Mouse (Mus musculus) neural tube, embryonic 15.5 days (tissue): Measurements from ENCODE around the gene Mfsd6. TPM values are rescaled to one million over a fixed set of nuclear protein-coding genes. Genes with fewer than 3 reads are reported as not detected.

Source experiments
- ATAC-seq: fragments of 200-750 bp; cut with Nextera tagmentation; 2 replicates; pipeline ENCODE4 v1.8.0; 2017; ENCODE audit warnings: mild to moderate bottlenecking, moderate TSS enrichment, moderate library complexity; ENCODE audit not compliant: low FRiP score
- H3K27ac ChIP-seq: fragments of 300-500 bp; sonication (generic); replicated peaks from 2 replicates; pipeline ENCODE4 v1.5.1; 2015; ENCODE audit warnings: mild to moderate bottlenecking, inconsistent platforms
- H3K27me3 ChIP-seq: fragments of 300-500 bp; sonication (generic); replicated peaks from 2 replicates; pipeline ENCODE4 v1.6.1; 2015; ENCODE audit warnings: inconsistent platforms
- H3K36me3 ChIP-seq: fragments of 300-500 bp; sonication (generic); 2 replicates; pipeline ENCODE4 v1.6.1; 2015; ENCODE audit warnings: inconsistent platforms
- H3K4me1 ChIP-seq: fragments of 300-500 bp; sonication (generic); 2 replicates; pipeline ENCODE4 v1.6.1; 2015; ENCODE audit warnings: inconsistent platforms
- H3K4me2 ChIP-seq: fragments of 300-500 bp; sonication (generic); 2 replicates; pipeline ENCODE4 v1.6.1; 2015; ENCODE audit warnings: inconsistent platforms, mild to moderate bottlenecking, moderate library complexity
- H3K4me3 ChIP-seq: fragments of 300-500 bp; sonication (generic); replicated peaks from 2 replicates; pipeline ENCODE4 v1.5.1; 2015; ENCODE audit warnings: mild to moderate bottlenecking, inconsistent platforms
- H3K9ac ChIP-seq: fragments of 300-500 bp; sonication (generic); replicated peaks from 2 replicates; pipeline ENCODE4 v1.6.1; 2015; ENCODE audit warnings: mild to moderate bottlenecking, inconsistent platforms
- H3K9me3 ChIP-seq: fragments of 300-500 bp; sonication (generic); replicated peaks from 2 replicates; pipeline ENCODE4 v1.6.1; 2016; ENCODE audit warnings: inconsistent platforms
- WGBS: fragments of 180-500 bp; shearing (Covaris S2); methylation state at CpG from one replicate; pipeline ENCODE4 v1.1.7; 2015; ENCODE audit warnings: mixed read lengths; 5-methylcytosine and 5-hydroxymethylcytosine counted together
- polyA plus RNA-seq: library from polyadenylated mRNA; unstranded; fragments of >200 nt; fragmentation: Nextera tagmentation; extraction: Ambion mirVana; gene quantifications from 2 replicates; pipeline ENCODE4 v1.2.1, GENCODE M21; 2015

Mfsd6 gene
- polyA plus RNA-seq = 10.2 and 11.7 TPM in 2 replicates

GRCm38 (mm10) chr1:52727056-52727900 is at the start of gene Mfsd6:
Gene Mfsd6 (minus strand): TSS chr1:52727462.
- Histone ChIP-seq H3K27me3 (no peaks in the 10 kb centered on the region), H3K4me3 (peak within 1 kb of the TSS; percentile 80), H3K36me3 (no peaks in the 10 kb centered on the region), H3K4me2 (peak within 1 kb of the TSS; percentile 70), H3K9me3 (no peaks in the 10 kb centered on the region), H3K9ac (peak within 1 kb of the TSS; percentile 90), H3K4me1 (peaks cover 24% of the 10 kb centered on the region), H3K27ac (peak within 1 kb of the TSS; percentile 91)
- ATAC-seq = peak; percentile 81
- 1% methylated on average over 45 of the region's 63 CpGs for WGBS

GRCm38 (mm10) chr1:52765176-52766111 is 38.2 kb upstream of the Mfsd6 start:
- Histone ChIP-seq H3K4me2 (no peak overlapping the region), H3K27me3 (no peaks in the 10 kb centered on the region), H3K4me3 (no peak overlapping the region), H3K9me3 (no peaks in the 10 kb centered on the region), H3K4me1 (no peaks in the 10 kb centered on the region), H3K27ac (no peak overlapping the region), H3K36me3 (no peaks in the 10 kb centered on the region), H3K9ac (no peak overlapping the region)
- WGBS = 74% methylated on average over 7 of the region's 7 CpGs
- no peak for ATAC-seq

- Histone ChIP-seq H3K4me3 (no peak overlapping the region), H3K4me2 (no peak overlapping the region), H3K36me3 (no peaks in the 10 kb centered on the region), H3K27me3 (no peaks in the 10 kb centered on the region), H3K4me1 (no peaks in the 10 kb centered on the region), H3K9ac (no peak overlapping the region), H3K27ac (no peak overlapping the region), H3K9me3 (no peaks in the 10 kb centered on the region)
- 69% methylated on average over 4 of the region's 4 CpGs for WGBS
- ATAC-seq = no peak
Observed at GRCm38 (mm10) chr1:52763894-52764809, 36.9 kb upstream of the Mfsd6 start.

GRCm38 (mm10) chr1:52758174-52758573 is 30.9 kb upstream of the Mfsd6 start:
- Histone ChIP-seq H3K27me3 (no peaks in the 10 kb centered on the region), H3K9me3 (no peaks in the 10 kb centered on the region), H3K27ac (no peak overlapping the region), H3K4me1 (no peaks in the 10 kb centered on the region), H3K36me3 (no peaks in the 10 kb centered on the region), H3K4me3 (no peak overlapping the region), H3K9ac (no peak overlapping the region), H3K4me2 (no peak overlapping the region)
- ATAC-seq = no peak
- WGBS = 60% methylated on average over 1 of the region's 1 CpGs

GRCm38 (mm10) chr1:52754331-52754730 is 27.1 kb upstream of the Mfsd6 start:
- WGBS = 97% methylated on average over 1 of the region's 1 CpGs
- no peak overlapping the region for H3K9ac ChIP-seq

GRCm38 (mm10) chr1:52753828-52754227 is 26.6 kb upstream of the Mfsd6 start:
- Histone ChIP-seq H3K4me2 (no peak overlapping the region), H3K27me3 (no peaks in the 10 kb centered on the region), H3K9ac (no peak overlapping the region), H3K4me3 (no peak overlapping the region), H3K9me3 (no peaks in the 10 kb centered on the region), H3K36me3 (no peaks in the 10 kb centered on the region), H3K27ac (no peak overlapping the region), H3K4me1 (no peaks in the 10 kb centered on the region)
- WGBS = 89% methylated on average over 2 of the region's 2 CpGs
- ATAC-seq = no peak

More at GRCm38 (mm10) chr1:52754331-52754730, 27.1 kb upstream of the Mfsd6 start:
- Histone ChIP-seq H3K27me3 (no peaks in the 10 kb centered on the region), H3K36me3 (no peaks in the 10 kb centered on the region), H3K27ac (no peak overlapping the region), H3K4me2 (no peak overlapping the region), H3K9me3 (no peaks in the 10 kb centered on the region), H3K4me3 (no peak overlapping the region), H3K4me1 (no peaks in the 10 kb centered on the region)
- ATAC-seq = no peak

GRCm38 (mm10) chr1:52752706-52753105 is 25.4 kb upstream of the Mfsd6 start:
- WGBS = 76% methylated on average over 3 of the region's 3 CpGs
- H3K36me3 ChIP-seq = no peaks in the 10 kb centered on the region
- ATAC-seq = no peak

GRCm38 (mm10) chr1:52751634-52752033 is 24.4 kb upstream of the Mfsd6 start:
- no peak overlapping the region for H3K4me3 ChIP-seq
- ATAC-seq = no peak

More at GRCm38 (mm10) chr1:52752706-52753105, 25.4 kb upstream of the Mfsd6 start:
- no peaks in the 10 kb centered on the region for H3K27me3 ChIP-seq
- no peak overlapping the region for H3K9ac ChIP-seq
- no peak overlapping the region for H3K27ac ChIP-seq
- no peak overlapping the region for H3K4me2 ChIP-seq
- H3K9me3 ChIP-seq = no peaks in the 10 kb centered on the region
- H3K4me1 ChIP-seq = no peaks in the 10 kb centered on the region
- H3K4me3 ChIP-seq = no peak overlapping the region

GRCm38 (mm10) chr1:52749978-52750377 is 22.7 kb upstream of the Mfsd6 start:
- no peak for ATAC-seq
- Histone ChIP-seq H3K27me3 (no peaks in the 10 kb centered on the region), H3K4me1 (no peaks in the 10 kb centered on the region), H3K27ac (no peak overlapping the region), H3K9ac (no peak overlapping the region), H3K36me3 (no peaks in the 10 kb centered on the region), H3K9me3 (no peaks in the 10 kb centered on the region), H3K4me3 (no peak overlapping the region), H3K4me2 (no peak overlapping the region)
- 97% methylated on average over 1 of the region's 1 CpGs for WGBS

More at GRCm38 (mm10) chr1:52751634-52752033, 24.4 kb upstream of the Mfsd6 start:
- Histone ChIP-seq H3K36me3 (no peaks in the 10 kb centered on the region), H3K27me3 (no peaks in the 10 kb centered on the region), H3K9ac (no peak overlapping the region), H3K4me2 (no peak overlapping the region), H3K4me1 (no peaks in the 10 kb centered on the region), H3K27ac (no peak overlapping the region), H3K9me3 (no peaks in the 10 kb centered on the region)
- WGBS = 92% methylated on average over 1 of the region's 1 CpGs

- Histone ChIP-seq H3K9ac (no peak overlapping the region), H3K9me3 (no peaks in the 10 kb centered on the region), H3K36me3 (no peaks in the 10 kb centered on the region), H3K4me1 (no peaks in the 10 kb centered on the region), H3K4me3 (no peak overlapping the region), H3K27me3 (no peaks in the 10 kb centered on the region), H3K27ac (no peak overlapping the region), H3K4me2 (no peak overlapping the region)
- ATAC-seq = no peak
- WGBS = 26% methylated on average over 3 of the region's 3 CpGs
Observed at GRCm38 (mm10) chr1:52748260-52748659, 21.0 kb upstream of the Mfsd6 start.

- no peak overlapping the region for H3K4me3 ChIP-seq
- no peaks in the 10 kb centered on the region for H3K36me3 ChIP-seq
- H3K27ac ChIP-seq = no peak overlapping the region
- no peak for ATAC-seq
- no peaks in the 10 kb centered on the region for H3K4me1 ChIP-seq
- H3K27me3 ChIP-seq = no peaks in the 10 kb centered on the region
- H3K4me2 ChIP-seq = no peak overlapping the region
- H3K9ac ChIP-seq = no peak overlapping the region
- H3K9me3 ChIP-seq = no peaks in the 10 kb centered on the region
- WGBS = 86% methylated on average over 5 of the region's 5 CpGs
Observed at GRCm38 (mm10) chr1:52742567-52742966, 15.3 kb upstream of the Mfsd6 start.
